Mouse (Mus musculus) olfactory bulb, adult 2 months (tissue): ENCODE data around the gene Batf2. TPM values are rescaled to one million over a fixed set of nuclear protein-coding genes. Genes with fewer than 3 reads are reported as not detected.
A peak's percentile ranks its signal among the peaks of the same experiment; 100 is the strongest.

Experiments used
- H3K27ac ChIP-seq: fragments of 200-500 bp; 2 replicates; pipeline ENCODE4 v1.5.1; 2012; ENCODE audit warnings: low read depth, low read length; ENCODE audit not compliant: insufficient read depth
- H3K4me1 ChIP-seq: fragments of 200-500 bp; 2 replicates; pipeline ENCODE4 v1.6.1; 2012; ENCODE audit warnings: low read length; ENCODE audit not compliant: control insufficient read depth, insufficient read depth
- H3K4me3 ChIP-seq: fragments of 200-500 bp; 2 replicates; pipeline ENCODE4 v1.5.1; 2012; ENCODE audit warnings: mild to moderate bottlenecking, low read depth, low read length, moderate library complexity; ENCODE audit not compliant: insufficient read depth
- CTCF ChIP-seq: fragments of 200-500 bp; IDR thresholded peaks from 2 replicates; pipeline ENCODE4 v1.5.1; 2012; ENCODE audit warnings: low read depth, mild to moderate bottlenecking, low read length, moderate library complexity; ENCODE audit not compliant: insufficient read depth
- POLR2A ChIP-seq: fragments of 200-500 bp; IDR thresholded peaks from 2 replicates; pipeline ENCODE4 v1.6.1; 2012; ENCODE audit warnings: mild to moderate bottlenecking, low read depth, low read length, moderate library complexity; ENCODE audit not compliant: insufficient read depth
- WGBS: fragments of 180-500 bp; shearing (Covaris S2); methylation state at CpG from one replicate; pipeline ENCODE4 v1.1.7; 2018; 5-methylcytosine and 5-hydroxymethylcytosine counted together
- polyA plus RNA-seq: library from polyadenylated mRNA; stranded (reverse); fragments of >200 nt; gene quantifications from 2 replicates; pipeline ENCODE4 v1.2.4, GENCODE M21; 2012; ENCODE audit warnings: low replicate concordance; ENCODE audit not compliant: missing spikeins, insufficient read depth, insufficient read length

The Batf2 gene
- polyA plus RNA-seq = not detected in 2 replicates

- Histone ChIP-seq H3K4me3 (peak within 1 kb of the TSS; percentile 73), H3K27ac (peak within 1 kb of the TSS; percentile 98), H3K4me1 (peaks cover 11% of the 10 kb centered on the region)
- 1% methylated on average over 68 of the region's 68 CpGs for WGBS
- TF ChIP-seq CTCF = peak; percentile 90
- peak; percentile 41; the same call in 1 of the 2 replicates for TF ChIP-seq POLR2A
Observed at GRCm38 (mm10) chr19:6140678-6141393, at the start of gene Batf2. TSS of gene Batf2 (plus strand) at chr19:6140983.

- 89% methylated on average over 7 of the region's 7 CpGs for WGBS
- H3K4me1 ChIP-seq = no peaks in the 10 kb centered on the region
- TF ChIP-seq CTCF = no peak
- no peak for TF ChIP-seq POLR2A
Observed at GRCm38 (mm10) chr19:6094119-6094518, 46.7 kb upstream of the Batf2 start, which contains the start of gene AC131692.1. TSS of gene AC131692.1 (plus strand) at chr19:6094419.

GRCm38 (mm10) chr19:6097847-6098246 is 42.9 kb upstream of the Batf2 start:
- H3K4me3 ChIP-seq = no peak overlapping the region
- no peak for TF ChIP-seq POLR2A
- no peak for TF ChIP-seq CTCF
- H3K4me1 ChIP-seq = no peaks in the 10 kb centered on the region
- WGBS = 92% methylated on average over 3 of the region's 3 CpGs
- H3K27ac ChIP-seq = no peak overlapping the region

More at GRCm38 (mm10) chr19:6094119-6094518, 46.7 kb upstream of the Batf2 start, which contains the start of gene AC131692.1:
- Histone ChIP-seq H3K27ac (no peak within 1 kb of the TSS), H3K4me3 (no peak within 1 kb of the TSS)

- TF ChIP-seq POLR2A = no peak
- no peak for TF ChIP-seq CTCF
- H3K4me1 ChIP-seq = no peaks in the 10 kb centered on the region
- H3K27ac ChIP-seq = no peak overlapping the region
- 74% methylated on average over 6 of the region's 6 CpGs for WGBS
- no peak overlapping the region for H3K4me3 ChIP-seq
Observed at GRCm38 (mm10) chr19:6101186-6101585, 39.6 kb upstream of the Batf2 start.

GRCm38 (mm10) chr19:6102169-6102853 is 38.5 kb upstream of the Batf2 start:
- 84% methylated on average over 6 of the region's 6 CpGs for WGBS
- H3K4me1 ChIP-seq = no peaks in the 10 kb centered on the region
- TF ChIP-seq CTCF (no peak), POLR2A (no peak)
- H3K4me3 ChIP-seq = no peak overlapping the region
- H3K27ac ChIP-seq = no peak overlapping the region

GRCm38 (mm10) chr19:6104476-6104875 is 36.3 kb upstream of the Batf2 start:
- H3K4me3 ChIP-seq = no peak overlapping the region
- WGBS = 85% methylated on average over 4 of the region's 4 CpGs

GRCm38 (mm10) chr19:6105586-6105985 is 35.2 kb upstream of the Batf2 start, which contains the start of gene Naaladl1:
TSS of gene Naaladl1 (plus strand) at chr19:6105782.
- TF ChIP-seq CTCF (no peak), POLR2A (no peak)
- WGBS = 93% methylated on average over 7 of the region's 7 CpGs
- Histone ChIP-seq H3K4me1 (no peaks in the 10 kb centered on the region), H3K27ac (no peak within 1 kb of the TSS), H3K4me3 (no peak within 1 kb of the TSS)

More at GRCm38 (mm10) chr19:6104476-6104875, 36.3 kb upstream of the Batf2 start:
- Histone ChIP-seq H3K27ac (no peak overlapping the region), H3K4me1 (no peaks in the 10 kb centered on the region)
- TF ChIP-seq CTCF = no peak
- TF ChIP-seq POLR2A = no peak

- Histone ChIP-seq H3K4me3 (no peak overlapping the region), H3K27ac (no peak overlapping the region), H3K4me1 (peaks cover 10% of the 10 kb centered on the region)
- TF ChIP-seq POLR2A (no peak), CTCF (no peak)
- 67% methylated on average over 6 of the region's 6 CpGs for WGBS
Observed at GRCm38 (mm10) chr19:6113116-6113515, 27.7 kb upstream of the Batf2 start.
